Mouse (Mus musculus) limb, embryonic 12.5 days (tissue): Measurements from ENCODE around the gene Qrich2. TPM values are rescaled to one million over a fixed set of nuclear protein-coding genes. Genes with fewer than 3 reads are reported as not detected.

Experiments
- ATAC-seq: fragments of 200-750 bp; cut with Nextera tagmentation; 2 replicates; pipeline ENCODE4 v1.8.0; 2017; ENCODE audit warnings: low read depth, moderate TSS enrichment; ENCODE audit not compliant: insufficient number of reproducible peaks, insufficient read depth, low FRiP score, low TSS enrichment
- H3K27ac ChIP-seq: fragments of 300-500 bp; sonication (generic); 2 replicates; pipeline ENCODE4 v1.5.1; 2016; ENCODE audit warnings: mild to moderate bottlenecking, moderate library complexity
- H3K27me3 ChIP-seq: fragments of 300-500 bp; sonication (generic); 2 replicates; pipeline ENCODE4 v1.6.1; 2016; ENCODE audit warnings: mild to moderate bottlenecking, moderate library complexity
- H3K36me3 ChIP-seq: fragments of 300-500 bp; sonication (generic); 2 replicates; pipeline ENCODE4 v1.6.1; 2016; ENCODE audit warnings: mild to moderate bottlenecking, moderate library complexity
- H3K4me1 ChIP-seq: fragments of 300-500 bp; sonication (generic); replicated peaks from 2 replicates; pipeline ENCODE4 v1.6.1; 2016
- H3K4me2 ChIP-seq: fragments of 300-500 bp; sonication (generic); 2 replicates; pipeline ENCODE4 v1.6.1; 2016; ENCODE audit warnings: mild to moderate bottlenecking, moderate library complexity
- H3K4me3 ChIP-seq: fragments of 300-500 bp; sonication (generic); replicated peaks from 2 replicates; pipeline ENCODE4 v1.5.1; 2016; ENCODE audit warnings: mild to moderate bottlenecking
- H3K9ac ChIP-seq: fragments of 300-500 bp; sonication (generic); replicated peaks from 2 replicates; pipeline ENCODE4 v1.6.1; 2016; ENCODE audit warnings: mild to moderate bottlenecking, moderate library complexity
- H3K9me3 ChIP-seq: fragments of 300-500 bp; sonication (generic); 2 replicates; pipeline ENCODE4 v1.6.1; 2016; ENCODE audit warnings: mild to moderate bottlenecking, moderate library complexity
- WGBS: fragments of 180-500 bp; shearing (Covaris S2); methylation state at CpG from one replicate; pipeline ENCODE4 v1.1.7; 2016; 5-methylcytosine and 5-hydroxymethylcytosine counted together
- polyA plus RNA-seq: library from polyadenylated mRNA; unstranded; fragments of >200 nt; fragmentation: Nextera tagmentation; extraction: Ambion mirVana; gene quantifications from 2 replicates; pipeline ENCODE4 v1.2.1, GENCODE M21; 2016

Qrich2 gene
- 0.35 TPM in 2 replicates for polyA plus RNA-seq

DNA sequence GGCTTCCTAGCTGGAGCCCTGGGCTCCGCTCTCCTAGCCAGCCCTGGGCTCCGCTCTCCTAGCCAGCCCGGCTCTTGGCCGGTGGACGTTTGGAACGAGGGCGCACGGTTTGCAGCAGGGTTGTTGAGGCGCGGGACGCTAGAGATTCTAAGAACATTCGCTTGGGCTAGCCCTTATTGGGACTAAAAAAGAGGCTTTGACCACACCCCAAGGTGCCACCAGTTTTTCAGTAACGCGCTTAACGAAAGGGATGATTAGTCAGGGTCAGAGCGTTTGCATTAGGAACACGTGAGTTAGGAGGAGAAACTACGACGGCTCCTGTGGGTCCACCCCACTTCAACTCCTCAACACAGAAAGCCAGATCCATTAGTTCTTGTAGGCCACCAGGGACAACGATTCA, at the start of gene Qrich2:
Qrich2 (minus strand) TSS at position 101 of the 400 bp plus-strand sequence.
- no peak within 1 kb of the TSS for H3K4me3 ChIP-seq
- WGBS: 74% methylated on average over 20 of the region's 20 CpGs
- no peak for ATAC-seq

GRCm38 (mm10) chr11:116515330-116516020, 49.4 kb upstream of the Qrich2 start:
- Histone ChIP-seq H3K36me3 (no peaks in the 10 kb centered on the region), H3K27me3 (peaks cover 16% of the 10 kb centered on the region), H3K4me2 (peak overlapping the region; percentile 37), H3K9me3 (no peaks in the 10 kb centered on the region), H3K4me1 (peaks cover 11% of the 10 kb centered on the region), H3K27ac (no peak overlapping the region), H3K9ac (no peak overlapping the region), H3K4me3 (0 out of 2 replicates have a peak overlapping the region, but pooled peaks have one; percentile 4)
- WGBS: 14% methylated on average over 24 of the region's 24 CpGs
- ATAC-seq: no peak; the same call in 1 of the 2 replicates

More for the DNA sequence above, at the start of gene Qrich2:
- Histone ChIP-seq H3K27ac (no peak within 1 kb of the TSS), H3K4me1 (peaks cover 4% of the 10 kb centered on the region), H3K9ac (no peak within 1 kb of the TSS), H3K27me3 (no peaks in the 10 kb centered on the region), H3K4me2 (no peak within 1 kb of the TSS), H3K9me3 (no peaks in the 10 kb centered on the region), H3K36me3 (peaks cover 17% of the 10 kb centered on the region)

DNA sequence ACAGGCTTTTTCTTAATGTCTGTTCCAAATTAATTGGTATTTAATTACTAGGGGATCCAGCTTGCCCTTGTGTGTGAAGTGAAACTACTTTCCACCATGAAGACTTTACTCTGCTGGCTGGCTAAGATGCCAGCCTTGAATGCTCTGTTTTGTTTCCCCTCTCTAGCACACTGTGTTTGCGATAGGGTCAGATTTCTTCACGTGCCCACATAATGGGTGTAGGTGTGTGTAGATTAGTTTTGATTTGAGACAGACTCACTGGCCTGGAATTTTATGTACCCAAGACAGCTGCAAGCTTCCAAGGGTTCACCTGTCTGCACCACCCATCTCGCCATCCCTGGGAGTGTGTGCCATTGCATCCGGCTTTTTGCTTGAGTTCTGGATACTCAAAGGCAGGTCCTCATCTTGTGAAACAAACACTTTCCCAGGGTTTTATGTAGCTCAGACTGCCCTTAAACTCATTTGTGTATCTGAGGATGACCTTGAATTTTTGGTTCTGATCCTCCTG, 47.5 kb upstream of the Qrich2 start:
- Histone ChIP-seq H3K9me3 (no peaks in the 10 kb centered on the region), H3K4me2 (no peak overlapping the region), H3K4me1 (peaks cover 13% of the 10 kb centered on the region), H3K36me3 (no peaks in the 10 kb centered on the region), H3K9ac (no peak overlapping the region), H3K4me3 (no peak overlapping the region), H3K27me3 (peaks cover 16% of the 10 kb centered on the region), H3K27ac (no peak overlapping the region)
- WGBS: 73% methylated on average over 4 of the region's 4 CpGs
- no peak for ATAC-seq

DNA sequence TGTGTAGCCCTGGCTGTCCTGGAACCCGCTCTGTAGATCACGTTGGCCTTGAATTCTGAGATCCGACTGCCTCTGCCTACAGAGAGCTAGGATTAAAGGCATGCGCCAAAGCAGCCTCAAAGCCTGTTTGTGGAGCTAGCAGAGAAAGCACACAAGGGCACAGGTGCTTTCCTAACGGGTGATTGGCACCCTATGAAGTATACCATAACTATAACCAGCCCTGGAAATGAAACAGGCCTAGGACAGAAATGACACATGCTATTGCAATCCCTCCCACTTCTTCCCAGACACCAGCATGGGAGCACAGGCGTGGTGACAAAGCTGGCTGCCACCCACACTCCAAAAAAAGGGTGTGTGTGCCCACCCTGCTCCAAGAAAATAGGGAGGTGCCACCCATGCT, 46.9 kb upstream of the Qrich2 start:
- Histone ChIP-seq H3K4me1 (peaks cover 15% of the 10 kb centered on the region), H3K4me2 (no peak overlapping the region), H3K27me3 (peaks cover 16% of the 10 kb centered on the region), H3K27ac (no peak overlapping the region), H3K9ac (no peak overlapping the region), H3K36me3 (no peaks in the 10 kb centered on the region), H3K9me3 (no peaks in the 10 kb centered on the region), H3K4me3 (no peak overlapping the region)
- no peak for ATAC-seq
- WGBS: 82% methylated on average over 6 of the region's 6 CpGs

DNA sequence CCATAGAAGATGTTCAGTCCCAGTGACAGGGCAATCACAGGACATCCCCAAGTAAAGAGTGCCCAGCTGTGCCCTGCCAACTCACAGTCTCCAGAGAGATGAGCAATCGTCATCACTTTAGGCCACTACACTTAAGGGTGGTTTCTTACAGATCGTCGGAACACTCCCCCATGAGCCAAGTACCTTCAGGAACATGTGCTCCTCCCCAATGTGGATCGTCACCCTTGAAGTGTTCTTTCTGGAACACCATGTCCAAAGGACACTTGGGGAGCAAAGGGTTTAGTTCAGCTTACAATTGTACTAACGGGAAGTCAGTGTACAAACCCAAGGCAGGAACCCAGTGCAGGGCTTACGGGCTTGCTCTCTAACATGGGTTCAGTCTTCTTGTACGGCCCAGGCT, 46.1 kb upstream of the Qrich2 start:
- ATAC-seq: no peak
- Histone ChIP-seq H3K4me2 (no peak overlapping the region), H3K9me3 (no peaks in the 10 kb centered on the region), H3K4me3 (no peak overlapping the region), H3K27me3 (peaks cover 13% of the 10 kb centered on the region), H3K36me3 (no peaks in the 10 kb centered on the region), H3K27ac (no peak overlapping the region), H3K9ac (no peak overlapping the region), H3K4me1 (peaks cover 12% of the 10 kb centered on the region)
- WGBS: 91% methylated on average over 7 of the region's 7 CpGs

DNA sequence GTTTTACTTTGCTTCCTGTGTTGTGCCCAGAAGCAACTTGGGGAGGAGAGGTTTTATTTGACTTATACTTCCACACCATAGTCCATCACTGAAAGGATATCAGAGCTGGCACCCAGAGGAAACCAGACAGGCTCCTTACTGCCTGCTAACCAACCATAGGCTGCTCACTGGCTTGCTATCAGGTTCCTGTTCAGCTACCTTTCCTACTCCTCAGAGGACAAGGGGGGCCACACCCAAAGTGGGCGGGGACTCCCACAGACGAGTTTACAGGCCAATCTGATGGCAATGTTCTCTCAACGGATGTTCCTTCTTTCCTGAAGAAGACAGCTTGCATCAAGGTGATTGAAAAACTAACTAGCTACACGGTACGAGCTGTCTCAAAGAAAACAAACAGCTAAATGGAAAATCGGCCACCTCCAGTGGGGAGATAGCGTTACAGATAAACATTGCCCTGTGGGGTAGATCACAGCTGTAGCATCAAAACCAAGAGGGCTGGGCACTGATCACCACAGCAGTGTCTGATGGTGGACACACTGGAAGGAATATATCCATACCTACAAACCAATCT, 45.3 kb upstream of the Qrich2 start:
- Histone ChIP-seq H3K4me2 (no peak overlapping the region), H3K4me3 (no peak overlapping the region), H3K36me3 (no peaks in the 10 kb centered on the region), H3K27me3 (peaks cover 13% of the 10 kb centered on the region), H3K27ac (no peak overlapping the region), H3K9me3 (no peaks in the 10 kb centered on the region), H3K9ac (no peak overlapping the region), H3K4me1 (peaks cover 12% of the 10 kb centered on the region)
- 67% methylated on average over 7 of the region's 7 CpGs for WGBS
- ATAC-seq: no peak

- 10% methylated on average over 2 of the region's 2 CpGs for WGBS
- H3K4me2 ChIP-seq: no peak overlapping the region
- no peaks in the 10 kb centered on the region for H3K9me3 ChIP-seq
- no peak overlapping the region for H3K9ac ChIP-seq
- no peaks in the 10 kb centered on the region for H3K27me3 ChIP-seq
- 0 out of 2 replicates have a peak overlapping the region, but pooled peaks have one; percentile 51 for H3K27ac ChIP-seq
- H3K4me1 ChIP-seq: 0 out of 2 replicates have a peak, but pooled peaks cover 4% of the 10 kb centered on the region
- H3K36me3 ChIP-seq: no peaks in the 10 kb centered on the region
- no peak overlapping the region for H3K4me3 ChIP-seq
- ATAC-seq: no peak
Observed at GRCm38 (mm10) chr11:116508689-116509088, 42.6 kb upstream of the Qrich2 start.

GRCm38 (mm10) chr11:116506151-116506875, 40.3 kb upstream of the Qrich2 start:
- H3K9me3 ChIP-seq: no peaks in the 10 kb centered on the region
- no peak overlapping the region for H3K9ac ChIP-seq
- no peak for ATAC-seq
- H3K4me3 ChIP-seq: no peak overlapping the region
- WGBS: 83% methylated on average over 17 of the region's 17 CpGs
- H3K27me3 ChIP-seq: no peaks in the 10 kb centered on the region
- H3K4me2 ChIP-seq: no peak overlapping the region
- 0 out of 2 replicates have a peak, but pooled peaks cover 4% of the 10 kb centered on the region for H3K4me1 ChIP-seq
- no peak overlapping the region for H3K27ac ChIP-seq
- no peaks in the 10 kb centered on the region for H3K36me3 ChIP-seq

DNA sequence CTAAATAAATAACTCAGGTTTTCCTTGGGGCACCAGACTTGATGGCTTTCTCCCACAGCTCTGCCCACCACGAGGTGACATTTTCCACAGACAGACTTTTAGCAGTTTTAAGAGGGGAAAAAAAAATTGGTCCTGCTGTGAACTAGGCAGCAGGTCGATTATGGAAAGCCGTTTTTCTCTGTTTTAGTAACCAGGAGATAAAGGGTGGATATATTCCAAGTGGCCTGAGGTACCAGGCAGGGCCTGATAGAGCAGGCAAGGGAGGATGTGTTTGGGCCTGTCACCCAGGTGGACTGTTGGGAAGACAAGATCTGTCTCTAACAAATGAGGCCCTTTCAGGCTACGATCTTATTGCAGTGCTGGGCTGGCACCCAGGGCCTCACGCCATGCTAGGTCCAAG, 39.5 kb upstream of the Qrich2 start:
- no peak for ATAC-seq
- Histone ChIP-seq H3K27ac (no peak overlapping the region), H3K4me1 (0 out of 2 replicates have a peak, but pooled peaks cover 4% of the 10 kb centered on the region), H3K36me3 (no peaks in the 10 kb centered on the region), H3K27me3 (no peaks in the 10 kb centered on the region), H3K4me2 (no peak overlapping the region), H3K9me3 (no peaks in the 10 kb centered on the region), H3K4me3 (no peak overlapping the region), H3K9ac (no peak overlapping the region)
- 65% methylated on average over 5 of the region's 5 CpGs for WGBS

DNA sequence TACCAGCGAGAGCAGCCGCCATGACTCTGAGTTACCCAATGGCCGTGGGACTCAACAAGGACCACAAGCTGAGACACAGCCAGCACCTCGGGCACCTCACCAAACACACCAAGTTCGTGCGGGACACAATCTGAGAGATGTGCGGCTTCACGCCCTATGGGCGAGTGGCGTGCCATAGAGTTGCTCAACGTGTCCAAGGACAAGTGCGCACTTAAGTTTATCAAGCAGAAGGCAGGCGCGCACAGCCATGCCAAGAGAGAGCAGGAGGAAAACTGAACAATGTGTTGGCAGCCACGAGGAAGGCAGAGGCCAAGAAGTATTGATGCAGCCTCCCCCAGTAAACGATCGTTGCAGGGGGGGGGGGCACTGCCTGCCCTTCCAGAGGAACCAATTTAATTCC, 38.5 kb upstream of the Qrich2 start:
- Histone ChIP-seq H3K36me3 (no peaks in the 10 kb centered on the region), H3K9ac (no peak overlapping the region), H3K27ac (no peak overlapping the region), H3K9me3 (no peaks in the 10 kb centered on the region), H3K27me3 (no peaks in the 10 kb centered on the region), H3K4me1 (0 out of 2 replicates have a peak, but pooled peaks cover 4% of the 10 kb centered on the region), H3K4me2 (no peak overlapping the region), H3K4me3 (no peak overlapping the region)
- 91% methylated on average over 17 of the region's 17 CpGs for whole genome bisulfite sequencing
- no peak for ATAC-seq
